8 mouse cellular contexts compared by ENCODE assay signal in genomic region chr11:74408587-74409446, GRCm38 (mm10). TPM values are rescaled to one million over a fixed set of nuclear protein-coding genes. Genes with fewer than 3 reads are reported as not detected.
DNase-seq lines count a peak whose midpoint lies in the region; ATAC-seq lines count a peak whose summit lies in the region.

No protein-coding gene starts in this region.

- intact Hi-C loops in left cerebral cortex, postnatal 10 days (cut with DNase I), result no loop called here

- H3K4me2 ChIP-seq in intestine, embryonic 15.5 days (replicated peaks), result no peak overlapping the region
- H3K4me2 ChIP-seq in midbrain, embryonic 12.5 days (replicated peaks), result no peak overlapping the region

- peak overlapping the region; percentile 66; the same call in 1 of the 2 replicates for H3K27ac ChIP-seq in intestine, embryonic 15.5 days
- H3K27ac ChIP-seq in midbrain, embryonic 12.5 days (replicated peaks), result peak overlapping the region; percentile 31

- no peaks in the 10 kb centered on the region for H3K27me3 ChIP-seq in intestine, embryonic 15.5 days (replicated peaks)
- no peaks in the 10 kb centered on the region for H3K27me3 ChIP-seq in midbrain, embryonic 12.5 days

- ATAC-seq in intestine, embryonic 15.5 days, result peak; percentile 90
- peak; percentile 71 for ATAC-seq in midbrain, embryonic 12.5 days (ENCODE audit: low FRiP score, low read depth)
- no peak for ATAC-seq in monocyte, adult 5-6 weeks (replicated peaks; ENCODE audit: insufficient number of reproducible peaks, low FRiP score, low TSS enrichment, poor library complexity, severe bottlenecking)

- WGBS in intestine, embryonic 15.5 days, result 49% methylated on average over 4 of the region's 4 CpGs
- 68% methylated on average over 4 of the region's 4 CpGs for WGBS in midbrain, embryonic 12.5 days

- H3K36me3 ChIP-seq in intestine, embryonic 15.5 days, result no peaks in the 10 kb centered on the region
- H3K36me3 ChIP-seq in midbrain, embryonic 12.5 days, result no peaks in the 10 kb centered on the region

- H3K9ac ChIP-seq in intestine, embryonic 15.5 days, result 0 out of 2 replicates have a peak overlapping the region, but pooled peaks have one; percentile 5
- no peak overlapping the region for H3K9ac ChIP-seq in midbrain, embryonic 12.5 days (replicated peaks)

- no peak overlapping the region for H3K4me3 ChIP-seq in intestine, embryonic 15.5 days (replicated peaks)
- H3K4me3 ChIP-seq in midbrain, embryonic 12.5 days, result no peak overlapping the region

- peaks cover 22% of the 10 kb centered on the region for H3K4me1 ChIP-seq in intestine, embryonic 15.5 days (replicated peaks)
- H3K4me1 ChIP-seq in midbrain, embryonic 12.5 days, result peaks cover 21% of the 10 kb centered on the region

- no peaks in the 10 kb centered on the region for H3K9me3 ChIP-seq in intestine, embryonic 15.5 days
- no peaks in the 10 kb centered on the region for H3K9me3 ChIP-seq in midbrain, embryonic 12.5 days

- DNase-seq in adrenal gland, postnatal 10 days, result peak; percentile 99
- peak; percentile 84 to 92 for DNase-seq in cerebellum, postnatal 4 days (ENCODE audit: low spot score in 2 of 2)
- peak; percentile 80 for DNase-seq in gastrocnemius, postnatal 25 days
- peak; percentile 91 to 96 for DNase-seq in left cerebral cortex, postnatal 10 days (ENCODE audit: extremely low spot score in 1 of 2, low spot score in 2 of 2)
- DNase-seq in telencephalon, adult 2 months (ENCODE audit: low read depth, low spot score), result peak; percentile 60

RNA-seq across cellular contexts. Expression of gene Olfr412, which starts 46.9 kb away (rescaled TPM):
- not detected for total RNA-seq in adrenal gland, postnatal 10 days (2021)
- total RNA-seq in gastrocnemius, postnatal 25 days (2021), result not detected
- not detected in 2 replicates for polyA plus RNA-seq in intestine, embryonic 15.5 days (2015; fragmentation: Nextera tagmentation; extraction: Ambion mirVana)
- total RNA-seq in left cerebral cortex, postnatal 10 days (2021), result not detected
- not detected in 2 replicates for polyA plus RNA-seq in midbrain, embryonic 12.5 days (2016; fragmentation: Nextera tagmentation; extraction: Ambion mirVana)
- total RNA-seq in monocyte, adult 5-6 weeks (2017), result not detected in 3 replicates

RNA-seq across cellular contexts. Expression of gene Olfr411, which starts 56.4 kb away (rescaled TPM):
- not detected for total RNA-seq in adrenal gland, postnatal 10 days (2021)
- total RNA-seq in gastrocnemius, postnatal 25 days (2021), result not detected
- not detected in 2 replicates for polyA plus RNA-seq in intestine, embryonic 15.5 days (2015; fragmentation: Nextera tagmentation; extraction: Ambion mirVana)
- total RNA-seq in left cerebral cortex, postnatal 10 days (2021), result not detected
- polyA plus RNA-seq in midbrain, embryonic 12.5 days (2016; fragmentation: Nextera tagmentation; extraction: Ambion mirVana), result not detected in 2 replicates
- not detected in 3 replicates for total RNA-seq in monocyte, adult 5-6 weeks (2017)
